ENCODE assay signal across 23 mouse cellular contexts in the genomic region with DNA sequence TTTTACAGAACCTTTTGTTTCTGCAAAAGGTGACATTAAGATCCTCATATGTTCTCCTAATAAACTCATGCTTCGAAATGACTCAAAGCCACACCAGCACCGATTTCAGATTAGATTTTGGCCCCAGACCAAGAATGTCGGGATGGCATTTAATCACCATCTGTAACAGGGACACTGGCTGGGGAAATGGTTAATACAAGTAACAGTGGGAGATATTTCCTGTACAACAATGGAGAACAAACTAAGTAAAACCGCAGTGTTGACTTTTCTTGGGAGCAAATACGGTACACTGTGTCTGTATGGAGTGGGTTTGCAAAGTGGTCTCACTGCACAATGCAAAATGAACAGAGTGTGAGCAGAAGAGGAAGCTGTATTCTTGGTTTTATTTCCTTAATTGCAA.
DNase-seq lines count a peak whose midpoint lies in the region; ATAC-seq and TF ChIP-seq lines count a peak whose summit lies in the region.
"Had no signal": no experiment of that assay in that cellular context is flagged by ENCODE, and none has a peak within 500 bp of the region (broad histone marks: within the 10 kb centered on the region; RNA-seq: fewer than 3 reads in every experiment).

No protein-coding gene starts in this region.

- TF ChIP-seq CTCF in lung, postnatal 0 days (IDR thresholded peaks at IDR 0.05): no peak

- H3ac ChIP-seq in myocyte (ENCODE audit: control insufficient read depth, insufficient read length): no peak overlapping the region

- H3K27me3 ChIP-seq in heart, embryonic 10.5 days (ENCODE audit: insufficient read depth, poor library complexity, severe bottlenecking): no peaks in the 10 kb centered on the region
- no peaks in the 10 kb centered on the region for H3K27me3 ChIP-seq in lung, embryonic 16.5 days (ENCODE audit: control insufficient read depth, insufficient read depth, low read depth, low read length)
- H3K27me3 ChIP-seq in lung, postnatal 0 days (replicated peaks; ENCODE audit: insufficient read depth, low read length): no peaks in the 10 kb centered on the region
- H3K27me3 ChIP-seq in myocyte (ENCODE audit: control insufficient read depth, insufficient read depth, insufficient read length): no peaks in the 10 kb centered on the region
- H3K27me3 ChIP-seq: CH12.LX; hindbrain, embryonic 15.5 days; liver, embryonic 13.5 days; megakaryocyte, embryonic 14.5 days; neural tube, embryonic 15.5 days had no signal

- no peak overlapping the region for H3K4me3 ChIP-seq in heart, embryonic 10.5 days
- H3K4me3 ChIP-seq in lung, embryonic 16.5 days (ENCODE audit: low read length): no peak overlapping the region
- no peak overlapping the region for H3K4me3 ChIP-seq in lung, postnatal 0 days (ENCODE audit: low read depth, low read length)
- no peak overlapping the region for H3K4me3 ChIP-seq in myocyte
- H3K4me3 ChIP-seq: hindbrain, embryonic 15.5 days; liver, embryonic 13.5 days; megakaryocyte, embryonic 14.5 days; neural tube, embryonic 15.5 days had no signal

- TF ChIP-seq EP300 in lung, postnatal 0 days (IDR thresholded peaks at IDR 0.05): no peak

- TF ChIP-seq POLR2A in myocyte (IDR thresholded peaks at IDR 0.05; ENCODE audit: insufficient read length, low read depth): no peak

- H3K79me2 ChIP-seq in myocyte (ENCODE audit: control insufficient read depth, insufficient read depth): no peaks in the 10 kb centered on the region

- H3K36me3 ChIP-seq in heart, embryonic 10.5 days: no peaks in the 10 kb centered on the region
- no peaks in the 10 kb centered on the region for H3K36me3 ChIP-seq in lung, embryonic 16.5 days (ENCODE audit: control insufficient read depth, insufficient read depth, low read length)
- H3K36me3 ChIP-seq in lung, postnatal 0 days (ENCODE audit: insufficient read depth, low read length): no peaks in the 10 kb centered on the region
- no peaks in the 10 kb centered on the region for H3K36me3 ChIP-seq in myocyte (ENCODE audit: control insufficient read depth, insufficient read depth)
- H3K36me3 ChIP-seq: G1E; hindbrain, embryonic 15.5 days; liver, embryonic 13.5 days; neural tube, embryonic 15.5 days had no signal

- no peaks in the 10 kb centered on the region for H3K4me1 ChIP-seq in heart, embryonic 10.5 days
- peaks cover 9% of the 10 kb centered on the region; the same call in 1 of the 2 replicates for H3K4me1 ChIP-seq in lung, embryonic 16.5 days (replicated peaks; ENCODE audit: control insufficient read depth, insufficient read depth, low read length)
- H3K4me1 ChIP-seq in lung, postnatal 0 days (ENCODE audit: insufficient read depth, low read depth, low read length): no peaks in the 10 kb centered on the region; the same call in 1 of the 2 replicates
- H3K4me1 ChIP-seq: hindbrain, embryonic 15.5 days; liver, embryonic 13.5 days; megakaryocyte, embryonic 14.5 days; neural tube, embryonic 15.5 days had no signal

- H3K9ac ChIP-seq in lung, embryonic 16.5 days (ENCODE audit: low read length): no peak overlapping the region
- no peak overlapping the region for H3K9ac ChIP-seq in lung, postnatal 0 days (replicated peaks; ENCODE audit: low read depth)
- H3K9ac ChIP-seq: hindbrain, embryonic 15.5 days; liver, embryonic 13.5 days; neural tube, embryonic 15.5 days had no signal

- DNase-seq in heart, adult 11 months: peak; percentile 14
- no peak for DNase-seq in heart, embryonic 10.5 days (ENCODE audit: low spot score)
- DNase-seq in lung, postnatal 0 days (ENCODE audit: low spot score): no peak
- DNase-seq in Muller cell, postnatal 12 days (ENCODE audit: inconsistent ontology term): peak; percentile 72
- DNase-seq in embryo, embryonic 10.5 days (ENCODE audit: low spot score): no peak
- DNase-seq: adrenal gland, adult 2 months; B cell, adult 2 months; cerebellum, adult 11-12 months; kidney, adult 8-10 months; kidney, postnatal 10 days; liver, embryonic 13.5 days; lung, postnatal 14 days; right cerebral cortex, adult 18-20 months; right cerebral cortex, postnatal 4 days; thymus, postnatal 14 days had no signal

- no peak overlapping the region for H3K27ac ChIP-seq in heart, embryonic 10.5 days
- H3K27ac ChIP-seq in lung, embryonic 16.5 days (ENCODE audit: low read length): no peak overlapping the region
- H3K27ac ChIP-seq in lung, postnatal 0 days (ENCODE audit: low read length): no peak overlapping the region
- H3K27ac ChIP-seq: hindbrain, embryonic 15.5 days; liver, embryonic 13.5 days; neural tube, embryonic 15.5 days had no signal

- H3K9me3 ChIP-seq in heart, embryonic 10.5 days: no peaks in the 10 kb centered on the region
- H3K9me3 ChIP-seq in lung, embryonic 16.5 days (ENCODE audit: control insufficient read depth, low read length): no peaks in the 10 kb centered on the region
- no peaks in the 10 kb centered on the region for H3K9me3 ChIP-seq in lung, postnatal 0 days (ENCODE audit: low read length)
- H3K9me3 ChIP-seq: hindbrain, embryonic 15.5 days; liver, embryonic 13.5 days; neural tube, embryonic 15.5 days had no signal

- ATAC-seq in lung, embryonic 16.5 days (ENCODE audit: low read depth): peak; percentile 60
- no peak for ATAC-seq in lung, postnatal 0 days

- 61% methylated on average over 5 of the region's 5 CpGs for WGBS in heart, embryonic 10.5 days
- 6% methylated on average over 5 of the region's 5 CpGs for WGBS in lung, embryonic 16.5 days
- 8% methylated on average over 5 of the region's 5 CpGs for WGBS in lung, postnatal 0 days

- no peak overlapping the region for H3K4me2 ChIP-seq in lung, embryonic 16.5 days (ENCODE audit: low read depth, low read length)
- no peak overlapping the region for H3K4me2 ChIP-seq in lung, postnatal 0 days (replicated peaks; ENCODE audit: low read depth, low read length)
- H3K4me2 ChIP-seq in myocyte (ENCODE audit: low read depth): peak overlapping the region; percentile 30
- H3K4me2 ChIP-seq: heart, embryonic 11.5 days; hindbrain, embryonic 15.5 days; liver, embryonic 13.5 days; neural tube, embryonic 15.5 days had no signal

TF ChIP-seq in myocyte, 11 proteins besides CTCF, POLR2A, EP300 and RAD21:
- TF ChIP-seq SRF (IDR thresholded peaks at IDR 0.05; ENCODE audit: control insufficient read depth, insufficient read length, low read depth) (no peak), MAX (IDR thresholded peaks at IDR 0.05; ENCODE audit: low read depth) (no peak), MYOD1 (IDR thresholded peaks at IDR 0.05; ENCODE audit: control insufficient read depth in 1 of 3, insufficient read length in 2 of 3, low read depth in 2 of 3) (no peak), TCF12 (IDR thresholded peaks at IDR 0.05; ENCODE audit: insufficient read depth, poor library complexity, severe bottlenecking) (no peak), MYOG (IDR thresholded peaks at IDR 0.05; ENCODE audit: control insufficient read depth in 1 of 3, insufficient read depth in 1 of 3, insufficient read length in 2 of 3, low read depth in 2 of 3) (no peak), REST (IDR thresholded peaks at IDR 0.05; ENCODE audit: insufficient read depth, insufficient read length) (no peak), USF1 (IDR thresholded peaks at IDR 0.05; ENCODE audit: low read depth) (no peak), TCF3 (IDR thresholded peaks at IDR 0.05; ENCODE audit: insufficient read length, low read depth) (no peak), E2F4 (IDR thresholded peaks at IDR 0.05; ENCODE audit: insufficient read depth) (no peak), POLR2AphosphoS2 (IDR thresholded peaks at IDR 0.05; ENCODE audit: insufficient read length, low read depth) (no peak), CEBPB (IDR thresholded peaks at IDR 0.05; ENCODE audit: insufficient read depth, poor library complexity, severe bottlenecking) (no peak)

Comparison
In these comparisons a context has a peak if more than half of its experiments do, and no peak if none do; other contexts are left out.
1. DNase-seq: peak in heart, adult 11 months (single experiment) and Muller cell, postnatal 12 days (single experiment); none in heart, embryonic 10.5 days (single experiment), lung, postnatal 0 days (single experiment) and embryo, embryonic 10.5 days (single experiment).